Mouse (Mus musculus) neural tube, embryonic 15.5 days (tissue): Measurements from ENCODE around the gene Acsl3. TPM values are rescaled to one million over a fixed set of nuclear protein-coding genes. Genes with fewer than 3 reads are reported as not detected.

Experiments
- ATAC-seq: fragments of 200-750 bp; cut with Nextera tagmentation; 2 replicates; pipeline ENCODE4 v1.8.0; 2017; ENCODE audit warnings: mild to moderate bottlenecking, moderate TSS enrichment, moderate library complexity; ENCODE audit not compliant: low FRiP score
- H3K27ac ChIP-seq: fragments of 300-500 bp; sonication (generic); replicated peaks from 2 replicates; pipeline ENCODE4 v1.5.1; 2015; ENCODE audit warnings: mild to moderate bottlenecking, inconsistent platforms
- H3K27me3 ChIP-seq: fragments of 300-500 bp; sonication (generic); replicated peaks from 2 replicates; pipeline ENCODE4 v1.6.1; 2015; ENCODE audit warnings: inconsistent platforms
- H3K36me3 ChIP-seq: fragments of 300-500 bp; sonication (generic); 2 replicates; pipeline ENCODE4 v1.6.1; 2015; ENCODE audit warnings: inconsistent platforms
- H3K4me1 ChIP-seq: fragments of 300-500 bp; sonication (generic); 2 replicates; pipeline ENCODE4 v1.6.1; 2015; ENCODE audit warnings: inconsistent platforms
- H3K4me2 ChIP-seq: fragments of 300-500 bp; sonication (generic); 2 replicates; pipeline ENCODE4 v1.6.1; 2015; ENCODE audit warnings: inconsistent platforms, mild to moderate bottlenecking, moderate library complexity
- H3K4me3 ChIP-seq: fragments of 300-500 bp; sonication (generic); replicated peaks from 2 replicates; pipeline ENCODE4 v1.5.1; 2015; ENCODE audit warnings: mild to moderate bottlenecking, inconsistent platforms
- H3K9ac ChIP-seq: fragments of 300-500 bp; sonication (generic); replicated peaks from 2 replicates; pipeline ENCODE4 v1.6.1; 2015; ENCODE audit warnings: mild to moderate bottlenecking, inconsistent platforms
- H3K9me3 ChIP-seq: fragments of 300-500 bp; sonication (generic); replicated peaks from 2 replicates; pipeline ENCODE4 v1.6.1; 2016; ENCODE audit warnings: inconsistent platforms
- WGBS: fragments of 180-500 bp; shearing (Covaris S2); methylation state at CpG from one replicate; pipeline ENCODE4 v1.1.7; 2015; ENCODE audit warnings: mixed read lengths; 5-methylcytosine and 5-hydroxymethylcytosine counted together
- polyA plus RNA-seq: library from polyadenylated mRNA; unstranded; fragments of >200 nt; fragmentation: Nextera tagmentation; extraction: Ambion mirVana; gene quantifications from 2 replicates; pipeline ENCODE4 v1.2.1, GENCODE M21; 2015

The Acsl3 gene
- polyA plus RNA-seq, 1 experiment from 2014 or later: 104 TPM

DNA sequence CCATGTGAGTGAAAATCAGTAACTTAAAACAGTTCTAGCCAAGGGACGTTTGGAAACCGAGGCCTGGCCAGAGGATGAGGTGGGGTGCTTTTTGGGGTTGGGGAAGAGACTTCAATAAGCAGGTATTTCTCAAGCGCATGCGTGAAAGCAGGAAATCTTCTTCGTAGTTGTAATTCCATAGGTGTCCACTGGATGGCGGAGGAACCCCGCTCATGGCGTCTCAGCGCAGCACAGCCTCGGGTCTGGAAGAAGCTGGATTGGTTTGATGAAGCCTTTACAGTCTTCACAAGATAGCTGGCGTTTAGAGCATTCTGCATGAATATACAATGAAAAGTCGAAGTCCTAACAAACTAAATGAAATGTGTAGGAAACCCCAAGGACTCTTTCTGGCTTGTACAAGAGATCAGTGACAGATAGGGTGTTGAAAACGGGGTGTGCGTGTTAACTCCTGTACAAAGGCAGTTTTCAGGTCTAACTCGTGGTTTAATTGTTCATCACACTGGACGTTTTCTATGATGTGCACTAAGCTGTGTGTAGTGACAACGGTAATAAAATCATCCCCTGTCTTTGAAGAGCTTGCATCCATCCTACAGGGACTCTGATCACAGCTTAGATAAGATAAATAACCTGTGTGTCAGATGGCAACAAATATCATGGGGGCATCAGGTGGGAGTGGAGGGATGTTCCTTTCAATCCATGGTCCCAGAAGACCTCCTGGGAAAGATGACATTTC, 67.0 kb downstream of the Acsl3 start:
- Histone ChIP-seq H3K4me1 (peaks cover 15% of the 10 kb centered on the region), H3K9ac (no peak overlapping the region), H3K9me3 (no peaks in the 10 kb centered on the region), H3K27me3 (no peaks in the 10 kb centered on the region), H3K27ac (peak overlapping the region; percentile 56), H3K36me3 (no peaks in the 10 kb centered on the region), H3K4me3 (no peak overlapping the region), H3K4me2 (peak overlapping the region; percentile 32)
- ATAC-seq: peak; percentile 93
- WGBS: 14% methylated on average over 17 of the region's 17 CpGs

DNA sequence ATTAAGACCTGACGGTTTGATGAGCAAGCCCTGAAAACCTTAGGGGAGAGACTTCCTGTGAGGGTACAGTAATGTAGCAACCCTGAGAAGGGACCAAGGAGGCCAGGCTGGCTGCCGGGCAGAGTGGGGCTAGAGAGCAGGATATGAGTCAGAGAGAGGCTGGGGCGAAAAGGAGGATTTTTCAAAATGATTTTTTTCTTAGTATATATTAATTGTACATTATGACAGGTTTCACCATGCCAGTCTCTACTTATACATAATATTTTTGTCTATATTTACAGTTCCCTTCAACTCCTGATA, 67.5 kb downstream of the Acsl3 start:
- ATAC-seq: peak; percentile 72
- Histone ChIP-seq H3K4me2 (no peak overlapping the region), H3K4me3 (no peak overlapping the region), H3K9ac (no peak overlapping the region), H3K27me3 (no peaks in the 10 kb centered on the region), H3K9me3 (no peaks in the 10 kb centered on the region), H3K27ac (peak overlapping the region; percentile 56; the same call in 1 of the 2 replicates), H3K4me1 (peaks cover 15% of the 10 kb centered on the region), H3K36me3 (no peaks in the 10 kb centered on the region)
- 46% methylated on average over 3 of the region's 3 CpGs for WGBS

DNA sequence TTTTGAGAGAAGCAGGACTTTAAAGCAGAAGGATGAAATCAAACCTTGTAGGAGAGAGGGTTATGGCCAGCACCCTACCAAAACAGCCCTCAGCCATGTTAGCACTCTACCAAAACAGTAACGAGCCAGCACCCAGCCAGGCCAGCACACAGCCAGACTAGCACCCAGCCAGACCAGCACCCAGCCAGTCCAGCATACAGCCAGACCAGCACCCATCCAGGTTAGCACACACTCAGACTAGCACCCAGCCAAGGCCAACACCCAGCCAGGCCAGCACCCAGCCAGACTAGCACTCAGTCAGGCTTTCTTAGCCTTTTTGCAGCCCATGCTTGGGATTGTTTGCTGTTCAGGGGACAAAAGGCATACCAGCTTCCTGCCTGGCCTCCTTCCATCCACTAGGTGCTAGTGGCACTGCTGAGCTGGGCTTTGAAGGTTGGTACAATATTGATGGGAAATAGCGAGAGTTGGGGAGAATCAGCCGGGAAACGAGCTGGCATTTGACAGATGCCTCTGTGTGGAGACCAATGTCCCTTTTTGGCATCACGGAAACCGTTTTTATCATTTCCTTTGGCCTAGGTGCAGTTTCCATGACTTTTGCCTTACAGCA, 68.1 kb downstream of the Acsl3 start:
- ATAC-seq: peak; percentile 45; the same call in 1 of the 2 replicates
- no peak overlapping the region for H3K9ac ChIP-seq
- H3K9me3 ChIP-seq: no peaks in the 10 kb centered on the region
- H3K36me3 ChIP-seq: no peaks in the 10 kb centered on the region
- no peak overlapping the region for H3K4me2 ChIP-seq
- H3K4me1 ChIP-seq: peaks cover 15% of the 10 kb centered on the region
- peak overlapping the region; percentile 38; the same call in 1 of the 2 replicates for H3K27ac ChIP-seq
- 48% methylated on average over 6 of the region's 6 CpGs for WGBS
- H3K4me3 ChIP-seq: no peak overlapping the region
- H3K27me3 ChIP-seq: no peaks in the 10 kb centered on the region

DNA sequence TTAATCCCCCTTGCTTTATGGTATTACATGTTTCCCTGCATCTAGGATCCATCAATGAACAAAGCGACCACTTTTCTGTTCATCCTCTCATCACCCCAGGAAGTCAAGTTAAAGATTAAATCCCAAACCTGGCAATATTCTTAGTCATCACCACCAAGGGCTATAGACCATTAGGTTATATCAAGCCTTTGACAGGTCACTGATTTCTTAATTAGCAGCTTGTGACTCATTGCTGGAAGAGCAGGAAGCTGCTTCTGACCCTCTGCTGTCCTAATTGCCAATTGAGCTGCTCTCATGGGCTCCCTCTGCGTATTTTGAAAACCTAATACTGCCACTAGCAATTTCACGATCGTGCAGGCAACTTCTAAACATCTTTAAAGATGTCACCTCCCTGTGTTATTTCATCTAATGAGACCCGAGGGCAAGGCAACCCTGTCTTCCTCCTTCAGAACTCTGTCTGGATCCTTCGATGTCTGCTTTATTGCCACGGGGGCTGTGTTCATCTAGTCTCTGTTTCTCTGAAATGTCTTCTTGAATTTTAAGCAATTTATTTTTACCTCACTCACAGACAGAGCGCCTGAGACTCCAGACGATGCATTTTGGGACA, 72.6 kb downstream of the Acsl3 start:
- H3K27me3 ChIP-seq: no peaks in the 10 kb centered on the region
- no peaks in the 10 kb centered on the region for H3K9me3 ChIP-seq
- WGBS: 74% methylated on average over 9 of the region's 9 CpGs

DNA sequence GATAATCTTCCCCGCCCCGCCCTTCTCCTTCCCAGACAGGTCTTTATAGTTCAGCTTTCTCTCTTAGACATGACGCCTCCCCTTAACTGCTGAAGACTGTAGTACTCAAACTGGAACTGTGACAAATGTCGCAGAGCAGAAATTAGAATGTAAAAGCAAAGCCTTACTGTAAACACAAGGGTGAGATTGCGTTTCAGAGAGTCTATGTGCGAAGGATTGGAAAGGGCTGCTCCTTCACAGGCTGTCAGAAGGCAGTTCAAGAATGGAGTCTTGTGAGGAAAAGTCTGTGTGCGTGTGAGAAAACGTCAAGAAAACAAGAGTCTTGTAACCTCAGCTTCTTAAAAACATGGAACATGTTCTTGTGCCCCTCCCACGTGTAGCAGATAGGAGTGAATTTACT, 74.7 kb downstream of the Acsl3 start:
- H3K4me1 ChIP-seq: no peaks in the 10 kb centered on the region
- H3K4me2 ChIP-seq: no peak overlapping the region
- H3K4me3 ChIP-seq: no peak overlapping the region
- H3K9me3 ChIP-seq: no peaks in the 10 kb centered on the region
- WGBS: 90% methylated on average over 9 of the region's 9 CpGs
- no peaks in the 10 kb centered on the region for H3K36me3 ChIP-seq
- H3K27me3 ChIP-seq: no peaks in the 10 kb centered on the region
- no peak for ATAC-seq
- no peak overlapping the region for H3K9ac ChIP-seq
- no peak overlapping the region for H3K27ac ChIP-seq

More for the DNA sequence above, 72.6 kb downstream of the Acsl3 start:
- no peak for ATAC-seq
- Histone ChIP-seq H3K4me2 (no peak overlapping the region), H3K4me3 (no peak overlapping the region), H3K27ac (no peak overlapping the region), H3K36me3 (no peaks in the 10 kb centered on the region), H3K4me1 (peaks cover 9% of the 10 kb centered on the region), H3K9ac (no peak overlapping the region)

DNA sequence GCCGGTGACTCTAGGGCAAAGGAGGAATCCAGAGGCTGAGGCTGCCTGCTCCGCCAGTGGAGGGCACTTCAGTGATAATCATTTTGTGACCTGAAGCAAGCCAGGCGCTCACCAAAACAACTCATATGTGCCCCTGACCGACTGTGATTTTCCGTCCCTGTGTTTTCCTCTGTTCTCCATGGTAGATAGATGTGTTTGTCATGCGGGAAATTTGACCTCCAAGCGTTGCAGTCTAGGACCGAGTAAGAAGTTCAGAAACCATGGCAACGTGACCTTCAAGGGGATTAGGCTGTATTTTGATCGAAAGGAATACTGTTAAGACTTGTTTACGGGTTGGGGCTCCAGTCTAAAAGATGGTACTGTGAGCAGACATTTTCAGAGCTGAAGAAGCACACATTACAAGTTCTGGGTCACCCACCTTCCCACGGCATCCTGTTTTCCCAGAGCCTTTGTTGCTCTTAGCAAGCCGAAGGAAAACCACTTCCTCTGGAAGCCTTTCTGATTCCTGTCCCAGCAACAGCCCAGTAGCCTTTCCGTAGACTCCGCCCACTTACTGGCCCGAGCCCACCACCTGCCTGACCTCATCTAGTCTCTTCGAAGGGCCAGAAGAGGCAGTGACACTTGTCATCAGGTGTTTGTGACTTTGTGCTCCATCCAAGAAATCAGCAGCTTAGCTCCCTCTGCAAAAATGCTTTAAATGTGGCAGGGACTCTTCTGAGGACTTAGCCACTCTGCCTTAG, 76.8 kb downstream of the Acsl3 start:
- no peaks in the 10 kb centered on the region for H3K27me3 ChIP-seq
- no peak overlapping the region for H3K27ac ChIP-seq
- 74% methylated on average over 17 of the region's 17 CpGs for WGBS

DNA sequence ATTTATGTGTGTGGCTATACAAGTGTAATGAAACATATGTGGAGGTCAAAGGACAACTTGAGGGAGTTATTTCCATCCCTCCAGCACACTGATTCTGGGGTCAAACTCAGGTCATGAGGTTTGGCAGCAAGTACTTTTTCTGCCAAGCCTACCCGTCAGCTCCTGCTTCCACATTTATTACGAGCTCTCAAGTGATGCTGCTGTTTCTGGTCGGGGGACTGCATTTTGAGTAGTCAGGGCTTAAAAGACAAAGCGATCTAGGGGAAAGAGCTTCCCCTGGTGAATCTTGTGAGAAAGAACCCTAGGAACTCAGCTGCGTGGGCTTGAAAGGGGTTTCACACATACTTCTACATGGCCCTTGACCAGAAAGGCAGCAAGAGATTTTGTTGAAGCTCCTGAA, 80.0 kb downstream of the Acsl3 start:
- Histone ChIP-seq H3K4me2 (no peak overlapping the region), H3K27me3 (no peaks in the 10 kb centered on the region), H3K9me3 (no peaks in the 10 kb centered on the region), H3K4me1 (no peaks in the 10 kb centered on the region), H3K27ac (no peak overlapping the region), H3K9ac (no peak overlapping the region), H3K4me3 (no peak overlapping the region), H3K36me3 (no peaks in the 10 kb centered on the region)
- WGBS: 63% methylated on average over 5 of the region's 5 CpGs
- ATAC-seq: no peak

More for the DNA sequence above, 76.8 kb downstream of the Acsl3 start:
- no peaks in the 10 kb centered on the region for H3K9me3 ChIP-seq
- no peak for ATAC-seq
- H3K4me2 ChIP-seq: no peak overlapping the region
- H3K36me3 ChIP-seq: no peaks in the 10 kb centered on the region
- H3K9ac ChIP-seq: no peak overlapping the region
- H3K4me3 ChIP-seq: no peak overlapping the region
- no peaks in the 10 kb centered on the region for H3K4me1 ChIP-seq

DNA sequence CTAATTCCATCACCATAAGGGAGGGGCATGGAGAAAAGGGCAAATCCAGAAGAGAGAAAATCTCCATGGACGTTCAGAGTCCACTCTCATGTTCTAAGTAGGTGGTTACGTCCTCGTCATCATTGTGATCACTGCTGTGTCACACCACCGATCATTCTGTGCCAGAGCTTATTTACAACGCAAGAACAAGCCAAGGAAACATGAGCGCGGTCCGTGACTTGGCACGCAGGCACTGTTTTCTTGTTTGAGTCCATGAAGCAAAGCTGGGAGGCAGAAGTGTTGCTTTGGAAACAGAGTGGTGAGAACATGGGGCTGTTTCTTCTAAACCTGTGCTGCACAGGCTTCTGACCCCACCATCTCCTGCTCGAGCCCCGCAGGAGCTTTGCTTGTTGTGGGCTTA, 83.1 kb downstream of the Acsl3 start:
- no peak overlapping the region for H3K9ac ChIP-seq
- H3K4me2 ChIP-seq: no peak overlapping the region
- H3K27me3 ChIP-seq: no peaks in the 10 kb centered on the region
- no peaks in the 10 kb centered on the region for H3K9me3 ChIP-seq
- H3K27ac ChIP-seq: no peak overlapping the region
- H3K4me3 ChIP-seq: no peak overlapping the region
- H3K36me3 ChIP-seq: no peaks in the 10 kb centered on the region
- peaks cover 4% of the 10 kb centered on the region; the same call in 1 of the 2 replicates for H3K4me1 ChIP-seq
- no peak for ATAC-seq
- WGBS: 91% methylated on average over 11 of the region's 11 CpGs

DNA sequence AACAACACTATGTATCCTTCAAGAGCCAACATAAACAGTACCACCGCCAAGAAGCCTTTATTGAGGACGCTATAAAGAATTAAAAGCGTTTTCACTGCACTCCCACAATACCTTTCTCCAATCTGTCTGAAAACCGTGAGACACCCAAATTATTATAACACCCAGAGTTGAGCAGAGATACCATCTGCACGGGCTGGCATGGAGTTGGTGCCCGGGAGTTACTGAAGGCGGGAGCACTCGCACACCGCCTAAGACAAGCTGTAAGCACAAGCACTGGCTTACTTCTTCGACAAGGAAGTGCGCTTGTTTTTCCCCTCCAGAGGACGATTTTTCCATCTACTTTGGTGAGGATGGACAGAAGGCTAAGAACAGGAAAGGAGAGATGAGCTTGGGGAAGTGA, 84.6 kb downstream of the Acsl3 start:
- WGBS: 89% methylated on average over 12 of the region's 12 CpGs
- Histone ChIP-seq H3K36me3 (no peaks in the 10 kb centered on the region), H3K4me2 (no peak overlapping the region), H3K27ac (no peak overlapping the region), H3K4me1 (peaks cover 4% of the 10 kb centered on the region; the same call in 1 of the 2 replicates), H3K9ac (no peak overlapping the region), H3K9me3 (no peaks in the 10 kb centered on the region), H3K4me3 (no peak overlapping the region), H3K27me3 (no peaks in the 10 kb centered on the region)
- ATAC-seq: no peak

DNA sequence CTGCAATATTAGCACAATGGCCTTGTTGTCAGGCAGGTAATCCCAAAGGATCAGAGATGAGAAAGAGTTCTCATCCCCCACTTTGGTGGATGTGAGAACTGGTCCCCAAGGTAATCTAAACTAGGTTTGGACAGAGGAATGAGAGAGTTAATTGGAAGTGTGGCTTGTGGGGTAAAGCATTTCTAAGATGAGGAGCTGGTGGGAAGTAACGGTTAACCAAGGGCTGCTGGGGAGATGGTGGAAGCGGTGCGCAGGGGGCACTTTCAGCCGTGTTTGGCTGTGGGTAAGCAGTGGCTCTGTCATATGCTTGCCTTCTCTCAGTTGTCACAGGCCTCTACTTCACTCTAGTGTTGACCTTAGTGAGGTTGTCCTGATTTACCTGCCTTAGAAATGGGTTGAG, 85.7 kb downstream of the Acsl3 start:
- ATAC-seq: no peak
- H3K27me3 ChIP-seq: no peaks in the 10 kb centered on the region
- H3K27ac ChIP-seq: no peak overlapping the region
- no peak overlapping the region for H3K4me3 ChIP-seq
- no peaks in the 10 kb centered on the region for H3K9me3 ChIP-seq
- no peak overlapping the region for H3K9ac ChIP-seq
- no peak overlapping the region for H3K4me2 ChIP-seq
- 92% methylated on average over 4 of the region's 4 CpGs for WGBS
- peaks cover 4% of the 10 kb centered on the region; the same call in 1 of the 2 replicates for H3K4me1 ChIP-seq
- H3K36me3 ChIP-seq: no peaks in the 10 kb centered on the region

DNA sequence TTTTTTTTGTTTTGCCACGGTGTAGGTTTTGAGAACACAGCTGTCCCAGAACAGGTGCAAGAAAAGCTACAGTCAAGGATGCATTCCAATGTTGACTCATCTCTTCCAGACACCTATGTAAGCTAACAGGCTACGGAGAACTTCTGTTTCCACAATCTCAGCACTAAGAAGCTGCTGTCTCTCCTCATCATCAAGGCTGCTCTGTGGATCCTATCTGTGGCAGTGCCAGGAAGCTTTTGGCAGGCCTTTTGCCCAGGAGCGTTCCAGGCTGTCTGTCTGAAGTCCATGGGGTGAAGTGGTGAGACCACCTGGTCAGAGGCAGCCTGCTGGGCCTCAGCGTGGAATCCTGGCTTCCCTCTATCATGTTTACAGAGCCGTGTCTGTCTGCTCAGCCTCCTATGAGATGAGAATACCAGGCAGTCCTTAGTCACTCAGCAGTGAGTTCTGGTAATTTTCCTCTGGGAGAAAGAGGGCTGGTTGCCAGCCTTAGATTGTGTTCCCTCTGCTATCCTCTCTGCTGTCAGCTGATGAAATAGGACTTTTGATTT, 87.7 kb downstream of the Acsl3 start:
- H3K36me3 ChIP-seq: no peaks in the 10 kb centered on the region
- WGBS: 47% methylated on average over 5 of the region's 5 CpGs
- no peaks in the 10 kb centered on the region for H3K9me3 ChIP-seq
- H3K27ac ChIP-seq: peak overlapping the region; percentile 70
- no peak overlapping the region for H3K9ac ChIP-seq
- no peak overlapping the region for H3K4me2 ChIP-seq
- ATAC-seq: peak; percentile 31; the same call in 1 of the 2 replicates
- H3K4me3 ChIP-seq: no peak overlapping the region
- H3K4me1 ChIP-seq: peaks cover 4% of the 10 kb centered on the region; the same call in 1 of the 2 replicates
- no peaks in the 10 kb centered on the region for H3K27me3 ChIP-seq
